Comparison of ENCODE assay signal across 8 mouse cellular contexts in the genomic region with DNA sequence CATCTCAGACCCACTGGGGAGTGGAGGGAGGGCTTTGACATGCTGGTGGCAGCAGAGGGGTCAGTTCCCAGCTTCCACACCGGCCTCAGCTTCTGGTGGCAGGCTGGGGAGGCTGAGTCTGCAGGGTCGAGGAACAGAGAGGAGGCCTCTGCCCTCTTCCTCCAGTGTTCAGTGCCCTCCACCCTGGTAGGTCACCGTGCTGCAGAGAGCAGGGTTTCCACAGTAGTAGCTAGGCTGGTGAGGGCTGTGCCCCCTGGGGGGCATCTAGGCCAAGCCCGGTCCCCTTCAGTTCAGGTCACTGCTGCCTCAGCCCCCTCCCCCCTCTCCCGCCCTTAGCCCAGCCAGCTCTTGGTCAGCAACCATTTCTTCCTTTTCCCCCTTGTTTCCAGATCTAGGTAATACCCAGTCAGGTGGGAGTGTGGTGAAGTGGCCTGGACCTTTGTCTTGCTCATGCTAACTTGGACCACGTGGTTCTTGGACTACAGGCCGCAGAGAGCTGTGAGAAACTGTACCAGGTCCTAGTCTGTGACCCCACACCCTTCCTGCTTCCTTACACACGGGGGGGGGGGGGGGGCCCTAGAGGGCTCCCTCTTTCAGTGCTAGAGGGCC. TPM values are rescaled to one million over a fixed set of nuclear protein-coding genes. Genes with fewer than 3 reads are reported as not detected.
DNase-seq lines count a peak whose midpoint lies in the region; ATAC-seq lines count a peak whose summit lies in the region.

No protein-coding gene starts in this region.

- H3K4me1 ChIP-seq in embryonic facial prominence, embryonic 11.5 days (ENCODE audit: control insufficient read depth, insufficient read depth, low read length) = peaks cover 34% of the 10 kb centered on the region
- peaks cover 61% of the 10 kb centered on the region for H3K4me1 ChIP-seq in hindbrain, embryonic 15.5 days (replicated peaks)
- peaks cover 71% of the 10 kb centered on the region for H3K4me1 ChIP-seq in liver, embryonic 15.5 days (replicated peaks)

- 2% methylated on average over 8 of the region's 8 CpGs for WGBS in embryonic facial prominence, embryonic 11.5 days
- 4% methylated on average over 7 of the region's 8 CpGs for WGBS in hindbrain, embryonic 15.5 days
- WGBS in liver, embryonic 15.5 days (ENCODE audit: insufficient replicate concordance) = 16% methylated on average over 8 of the region's 8 CpGs

- DNase-seq in cerebellum, postnatal 10 days = peak; percentile 69 to 70
- DNase-seq in cerebellum, adult 8-10 months = no peak
- peak; percentile 63 for DNase-seq in embryonic facial prominence, embryonic 11.5 days (ENCODE audit: low spot score)
- DNase-seq in yolk sac, embryonic 10.5 days (ENCODE audit: low spot score) = peak; percentile 53
- no peak for DNase-seq in spleen, postnatal 36 days (ENCODE audit: low spot score in 2 of 2)
- DNase-seq in adrenal gland, adult 8-10 months = no peak

- H3K9ac ChIP-seq in embryonic facial prominence, embryonic 11.5 days (replicated peaks; ENCODE audit: low read length) = peak overlapping the region; percentile 99
- peak overlapping the region; percentile 98 for H3K9ac ChIP-seq in hindbrain, embryonic 15.5 days
- H3K9ac ChIP-seq in liver, embryonic 15.5 days = no peak overlapping the region

- H3K9me3 ChIP-seq in embryonic facial prominence, embryonic 11.5 days (replicated peaks; ENCODE audit: control insufficient read depth, low read length) = no peaks in the 10 kb centered on the region
- H3K9me3 ChIP-seq in hindbrain, embryonic 15.5 days = no peaks in the 10 kb centered on the region
- H3K9me3 ChIP-seq in liver, embryonic 15.5 days (replicated peaks) = no peaks in the 10 kb centered on the region

- no peaks in the 10 kb centered on the region for H3K27me3 ChIP-seq in embryonic facial prominence, embryonic 11.5 days (ENCODE audit: control insufficient read depth, insufficient read depth, low read length)
- H3K27me3 ChIP-seq in hindbrain, embryonic 15.5 days = no peaks in the 10 kb centered on the region
- H3K27me3 ChIP-seq in liver, embryonic 15.5 days = peaks cover 83% of the 10 kb centered on the region

- H3K36me3 ChIP-seq in embryonic facial prominence, embryonic 11.5 days (replicated peaks; ENCODE audit: control insufficient read depth, insufficient read depth, low read depth, low read length) = no peaks in the 10 kb centered on the region; the same call in 1 of the 2 replicates
- no peaks in the 10 kb centered on the region for H3K36me3 ChIP-seq in hindbrain, embryonic 15.5 days
- no peaks in the 10 kb centered on the region for H3K36me3 ChIP-seq in liver, embryonic 15.5 days (replicated peaks)

- H3K4me3 ChIP-seq in embryonic facial prominence, embryonic 11.5 days (ENCODE audit: low read depth, low read length) = peak overlapping the region; percentile 91
- H3K4me3 ChIP-seq in hindbrain, embryonic 15.5 days = peak overlapping the region; percentile 82
- H3K4me3 ChIP-seq in liver, embryonic 15.5 days (replicated peaks) = no peak overlapping the region

- H3K4me2 ChIP-seq in embryonic facial prominence, embryonic 11.5 days (ENCODE audit: low read depth, low read length) = peak overlapping the region; percentile 99
- peak overlapping the region; percentile 95 for H3K4me2 ChIP-seq in hindbrain, embryonic 15.5 days
- peak overlapping the region; percentile 83; the same call in 1 of the 2 replicates for H3K4me2 ChIP-seq in liver, embryonic 15.5 days

- H3K27ac ChIP-seq in embryonic facial prominence, embryonic 11.5 days (replicated peaks; ENCODE audit: low read depth, low read length) = peak overlapping the region; percentile 92
- H3K27ac ChIP-seq in hindbrain, embryonic 15.5 days (replicated peaks) = peak overlapping the region; percentile 99
- peak overlapping the region; percentile 33; the same call in 1 of the 2 replicates for H3K27ac ChIP-seq in liver, embryonic 15.5 days (replicated peaks)

- peak; percentile 4; the same call in 1 of the 2 replicates for ATAC-seq in embryonic facial prominence, embryonic 11.5 days (replicated peaks; ENCODE audit: insufficient number of reproducible peaks, low FRiP score, low TSS enrichment, low read depth)
- ATAC-seq in hindbrain, embryonic 15.5 days (ENCODE audit: low FRiP score, low read depth) = no peak
- no peak for ATAC-seq in liver, embryonic 15.5 days (ENCODE audit: insufficient read depth)

RNA-seq across cellular contexts. Expression of a gene that starts 6.1 kb away (rescaled TPM):
- 13.5 and 15.2 TPM in 2 replicates for polyA plus RNA-seq in embryonic facial prominence, embryonic 11.5 days (2014; fragmentation: Nextera tagmentation; extraction: Ambion mirVana)
- polyA plus RNA-seq in hindbrain, embryonic 15.5 days (2015; fragmentation: Nextera tagmentation; extraction: Ambion mirVana) = 11.5 and 12.5 TPM in 2 replicates
- 0.91 and 1.0 TPM in 2 replicates for polyA plus RNA-seq in liver, embryonic 15.5 days (2015; fragmentation: Nextera tagmentation; extraction: Ambion mirVana)
- total RNA-seq in adrenal gland, adult 8-10 months (2022) = 10 to 100 TPM; 16.6 to 24.5 (median 19.5) TPM

Comparison
In these comparisons a context has a peak if more than half of its experiments do, and no peak if none do; other contexts are left out.
1. DNase-seq: peak in cerebellum, postnatal 10 days (2 of 2), embryonic facial prominence, embryonic 11.5 days (single experiment) and yolk sac, embryonic 10.5 days (single experiment); none in cerebellum, adult 8-10 months (single experiment), spleen, postnatal 36 days (0 of 2) and adrenal gland, adult 8-10 months (single experiment).
2. H3K27ac ChIP-seq: peak in every context shown above with its lines; median percentile 99 in hindbrain, embryonic 15.5 days; 92 in embryonic facial prominence, embryonic 11.5 days; 33 in liver, embryonic 15.5 days.
3. Peak in every context shown above with its lines, with median percentiles within 50 percentile points of each other: H3K4me2 ChIP-seq.